Comparison of ENCODE assay signal across 12 mouse cellular contexts in the genomic region with DNA sequence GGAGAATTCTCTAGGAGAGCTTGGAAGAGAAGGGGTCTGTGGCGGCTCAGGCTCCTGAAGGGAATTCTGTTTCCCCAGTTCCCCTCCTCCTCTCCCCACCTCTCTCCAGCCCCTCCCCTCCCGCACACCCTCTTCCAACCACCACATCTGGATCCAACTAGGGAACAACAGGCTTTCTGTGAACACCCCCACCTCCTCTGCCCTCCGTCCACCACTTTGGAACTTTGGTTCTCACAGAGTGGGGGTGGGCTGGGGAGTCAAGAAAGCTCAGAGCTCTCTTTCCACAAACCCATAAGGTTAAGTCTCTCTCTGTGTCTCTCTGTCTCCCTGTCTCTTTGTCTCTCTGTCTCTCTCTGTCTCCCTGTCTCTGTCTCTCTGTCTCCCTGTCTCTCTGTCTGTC. TPM values are rescaled to one million over a fixed set of nuclear protein-coding genes. Genes with fewer than 3 reads are reported as not detected.
DNase-seq lines count a peak whose midpoint lies in the region; ATAC-seq and TF ChIP-seq lines count a peak whose summit lies in the region.
"Had no signal": no experiment of that assay in that cellular context is flagged by ENCODE, and none has a peak within 500 bp of the region (broad histone marks: within the 10 kb centered on the region; RNA-seq: fewer than 3 reads in every experiment).

No protein-coding gene starts in this region.

- no peak overlapping the region for H3K9ac ChIP-seq in forebrain, embryonic 11.5 days (ENCODE audit: low read length)
- no peak overlapping the region for H3K9ac ChIP-seq in forebrain, embryonic 16.5 days (replicated peaks; ENCODE audit: low read depth, low read length)
- no peak overlapping the region for H3K9ac ChIP-seq in kidney, postnatal 0 days (ENCODE audit: low read depth, low read length)
- no peak overlapping the region for H3K9ac ChIP-seq in heart, postnatal 0 days (replicated peaks; ENCODE audit: low read depth, low read length)

- no peak for TF ChIP-seq CTCF in kidney, postnatal 0 days (IDR thresholded peaks at IDR 0.05; ENCODE audit: low read depth)
- TF ChIP-seq CTCF in heart, postnatal 0 days (IDR thresholded peaks at IDR 0.05; ENCODE audit: low read depth) = no peak
- TF ChIP-seq CTCF in olfactory bulb, adult 2 months (IDR thresholded peaks at IDR 0.05; ENCODE audit: insufficient read depth, low read depth, low read length) = no peak

- no peak overlapping the region for H3K4me2 ChIP-seq in forebrain, embryonic 11.5 days (ENCODE audit: low read depth, low read length, severe bottlenecking)
- no peak overlapping the region for H3K4me2 ChIP-seq in forebrain, embryonic 16.5 days (ENCODE audit: low read length)
- no peak overlapping the region for H3K4me2 ChIP-seq in kidney, postnatal 0 days (ENCODE audit: low read length)
- H3K4me2 ChIP-seq in heart, postnatal 0 days (ENCODE audit: low read depth, low read length) = no peak overlapping the region

- no peak for TF ChIP-seq POLR2A in olfactory bulb, adult 2 months (IDR thresholded peaks at IDR 0.05; ENCODE audit: insufficient read depth, low read depth, low read length)

- WGBS in forebrain, embryonic 11.5 days = 49% methylated on average over 3 of the region's 3 CpGs
- 45% methylated on average over 3 of the region's 3 CpGs for WGBS in forebrain, embryonic 16.5 days
- 49% methylated on average over 3 of the region's 3 CpGs for WGBS in kidney, postnatal 0 days
- 70% methylated on average over 3 of the region's 3 CpGs for WGBS in heart, postnatal 0 days
- 81% methylated on average over 3 of the region's 3 CpGs for WGBS in olfactory bulb, adult 2 months

- ATAC-seq in forebrain, embryonic 11.5 days (replicated peaks; ENCODE audit: low FRiP score) = no peak
- ATAC-seq in forebrain, embryonic 16.5 days = no peak
- ATAC-seq in kidney, postnatal 0 days (replicated peaks; ENCODE audit: low FRiP score, low read depth) = no peak
- 0 out of 2 replicates have a peak, but pooled peaks have one; percentile 39 for ATAC-seq in heart, postnatal 0 days (ENCODE audit: insufficient read depth, low read depth)
- ATAC-seq in CD4-positive, CD25-positive, alpha-beta regulatory T cell, adult 4 months = no peak

- H3K4me1 ChIP-seq in forebrain, embryonic 11.5 days (replicated peaks; ENCODE audit: control insufficient read depth, insufficient read depth, low read length) = no peaks in the 10 kb centered on the region; the same call in 1 of the 2 replicates
- no peaks in the 10 kb centered on the region for H3K4me1 ChIP-seq in forebrain, embryonic 16.5 days (replicated peaks; ENCODE audit: control insufficient read depth, insufficient read depth, low read length)
- no peaks in the 10 kb centered on the region; the same call in 1 of the 2 replicates for H3K4me1 ChIP-seq in kidney, postnatal 0 days (replicated peaks; ENCODE audit: insufficient read depth, low read length)
- no peaks in the 10 kb centered on the region for H3K4me1 ChIP-seq in heart, postnatal 0 days (ENCODE audit: control insufficient read depth, insufficient read depth)
- H3K4me1 ChIP-seq in olfactory bulb, adult 2 months (ENCODE audit: control insufficient read depth, insufficient read depth, low read length) = peaks cover 5% of the 10 kb centered on the region; the same call in 1 of the 2 replicates

- H3K27ac ChIP-seq in forebrain, embryonic 11.5 days (ENCODE audit: low read depth, low read length) = no peak overlapping the region
- no peak overlapping the region for H3K27ac ChIP-seq in forebrain, embryonic 16.5 days (ENCODE audit: low read length)
- H3K27ac ChIP-seq in kidney, postnatal 0 days = peak overlapping the region; percentile 75
- 0 out of 2 replicates have a peak overlapping the region, but pooled peaks have one; percentile 30 for H3K27ac ChIP-seq in heart, postnatal 0 days (ENCODE audit: low read depth)
- H3K27ac ChIP-seq in olfactory bulb, adult 2 months (ENCODE audit: insufficient read depth, low read depth, low read length) = 0 out of 2 replicates have a peak overlapping the region, but pooled peaks have one; percentile 15

- H3K27me3 ChIP-seq in forebrain, embryonic 11.5 days (ENCODE audit: control insufficient read depth, insufficient read depth, low read length) = no peaks in the 10 kb centered on the region
- no peaks in the 10 kb centered on the region for H3K27me3 ChIP-seq in forebrain, embryonic 16.5 days (replicated peaks; ENCODE audit: control insufficient read depth, insufficient read depth, low read length)
- H3K27me3 ChIP-seq in kidney, postnatal 0 days (ENCODE audit: insufficient read depth, low read length) = no peaks in the 10 kb centered on the region
- no peaks in the 10 kb centered on the region for H3K27me3 ChIP-seq in heart, postnatal 0 days (ENCODE audit: control insufficient read depth, insufficient read depth, low read length)

- H3K9me3 ChIP-seq in forebrain, embryonic 11.5 days (ENCODE audit: control insufficient read depth, low read length) = no peaks in the 10 kb centered on the region
- H3K9me3 ChIP-seq in forebrain, embryonic 16.5 days (ENCODE audit: control insufficient read depth, low read length) = no peaks in the 10 kb centered on the region
- no peaks in the 10 kb centered on the region for H3K9me3 ChIP-seq in kidney, postnatal 0 days (replicated peaks; ENCODE audit: low read length)
- no peaks in the 10 kb centered on the region for H3K9me3 ChIP-seq in heart, postnatal 0 days (replicated peaks; ENCODE audit: control insufficient read depth, low read length)

- no peaks in the 10 kb centered on the region for H3K36me3 ChIP-seq in forebrain, embryonic 11.5 days (ENCODE audit: control insufficient read depth, insufficient read depth, low read length)
- H3K36me3 ChIP-seq in forebrain, embryonic 16.5 days (ENCODE audit: control insufficient read depth, insufficient read depth) = no peaks in the 10 kb centered on the region
- H3K36me3 ChIP-seq in kidney, postnatal 0 days (ENCODE audit: insufficient read depth, low read length) = no peaks in the 10 kb centered on the region
- no peaks in the 10 kb centered on the region for H3K36me3 ChIP-seq in heart, postnatal 0 days (replicated peaks; ENCODE audit: control insufficient read depth, insufficient read depth, low read length)

- peak; percentile 66 for DNase-seq in forebrain, embryonic 11.5 days (ENCODE audit: low spot score)
- peak; percentile 50 for DNase-seq in kidney, postnatal 0 days (ENCODE audit: low spot score)
- DNase-seq in kidney, postnatal 25 days = no peak
- no peak for DNase-seq in heart, postnatal 0 days (ENCODE audit: low spot score)
- no peak for DNase-seq in urinary bladder, postnatal 36 days (ENCODE audit: low spot score in 2 of 2)

- TF ChIP-seq EP300 in heart, postnatal 0 days (IDR thresholded peaks at IDR 0.05; ENCODE audit: low read depth) = no peak

- H3K4me3 ChIP-seq in forebrain, embryonic 11.5 days (ENCODE audit: low read depth, low read length) = no peak overlapping the region
- no peak overlapping the region for H3K4me3 ChIP-seq in forebrain, embryonic 16.5 days (replicated peaks; ENCODE audit: low read length)
- no peak overlapping the region for H3K4me3 ChIP-seq in kidney, postnatal 0 days (replicated peaks; ENCODE audit: low read depth, low read length)
- H3K4me3 ChIP-seq in heart, postnatal 0 days (ENCODE audit: low read depth, low read length) = no peak overlapping the region
- no peak overlapping the region for H3K4me3 ChIP-seq in olfactory bulb, adult 2 months (ENCODE audit: insufficient read depth, low read depth, low read length)
- H3K4me3 ChIP-seq: erythroblast, embryonic 14.5 days had no signal

RNA-seq across cellular contexts. Expression of a gene that starts 13.1 kb away (rescaled TPM):
- 38.9 and 46.7 TPM in 2 replicates for polyA plus RNA-seq in forebrain, embryonic 11.5 days (2014; fragmentation: Nextera tagmentation; extraction: Ambion mirVana)
- 5.7 and 10.5 TPM in 2 replicates for polyA plus RNA-seq in forebrain, embryonic 16.5 days (2015; fragmentation: Nextera tagmentation; extraction: Ambion mirVana)
- polyA plus RNA-seq in kidney, postnatal 0 days (2015; fragmentation: Nextera tagmentation; extraction: Ambion mirVana) = 57.2 and 62.9 TPM in 2 replicates
- 15.6 and 26.6 TPM in 2 replicates for total RNA-seq in heart, postnatal 0 days (2014; rRNA removed; ENCODE audit: low replicate concordance)
- 20.7 and 22.4 TPM in 2 replicates for polyA plus RNA-seq in heart, postnatal 0 days (2015; fragmentation: Nextera tagmentation; extraction: Ambion mirVana)
- polyA plus RNA-seq in olfactory bulb, adult 2 months (2012; ENCODE audit: insufficient read depth, insufficient read length, low replicate concordance, missing spikeins) = not detected in 2 replicates
- under 1 TPM in 1 of 2 experiments, not detected in 1; 0.12 TPM for polyA plus RNA-seq in CD4-positive, CD25-positive, alpha-beta regulatory T cell, adult 4 months (2017; shearing (Covaris generic))

RNA-seq across cellular contexts. Expression of a gene that starts 42.6 kb away (rescaled TPM):
- not detected in 2 replicates for polyA plus RNA-seq in forebrain, embryonic 11.5 days (2014; fragmentation: Nextera tagmentation; extraction: Ambion mirVana)
- polyA plus RNA-seq in forebrain, embryonic 16.5 days (2015; fragmentation: Nextera tagmentation; extraction: Ambion mirVana) = not detected in 2 replicates
- 0.41 and 0.47 TPM in 2 replicates for polyA plus RNA-seq in kidney, postnatal 0 days (2015; fragmentation: Nextera tagmentation; extraction: Ambion mirVana)
- total RNA-seq in heart, postnatal 0 days (2014; rRNA removed; ENCODE audit: low replicate concordance) = not detected in 2 replicates
- 0.08 and 0.10 TPM in 2 replicates for polyA plus RNA-seq in heart, postnatal 0 days (2015; fragmentation: Nextera tagmentation; extraction: Ambion mirVana)
- polyA plus RNA-seq in olfactory bulb, adult 2 months (2012; ENCODE audit: insufficient read depth, insufficient read length, low replicate concordance, missing spikeins) = not detected in 2 replicates
- not detected for polyA plus RNA-seq in CD4-positive, CD25-positive, alpha-beta regulatory T cell, adult 4 months (2017; shearing (Covaris generic))
- total RNA-seq: liver, adult 2 months; monocyte, adult 5-6 weeks had no signal
- polyA plus RNA-seq: erythroblast, embryonic 14.5 days; liver, adult 2 months; spleen, adult 2 months had no signal

RNA-seq across cellular contexts. Expression of a gene that starts 57.9 kb away (rescaled TPM):
- 1.3 and 1.6 TPM in 2 replicates for polyA plus RNA-seq in forebrain, embryonic 11.5 days (2014; fragmentation: Nextera tagmentation; extraction: Ambion mirVana)
- polyA plus RNA-seq in forebrain, embryonic 16.5 days (2015; fragmentation: Nextera tagmentation; extraction: Ambion mirVana) = 0.17 TPM in 1 of 2 replicates, not detected in the other
- 2.5 and 2.6 TPM in 2 replicates for polyA plus RNA-seq in kidney, postnatal 0 days (2015; fragmentation: Nextera tagmentation; extraction: Ambion mirVana)
- total RNA-seq in heart, postnatal 0 days (2014; rRNA removed; ENCODE audit: low replicate concordance) = 1.3 and 4.2 TPM in 2 replicates
- polyA plus RNA-seq in heart, postnatal 0 days (2015; fragmentation: Nextera tagmentation; extraction: Ambion mirVana) = 0.08 and 0.14 TPM in 2 replicates
- not detected in 2 replicates for polyA plus RNA-seq in olfactory bulb, adult 2 months (2012; ENCODE audit: insufficient read depth, insufficient read length, low replicate concordance, missing spikeins)
- polyA plus RNA-seq in CD4-positive, CD25-positive, alpha-beta regulatory T cell, adult 4 months (2017; shearing (Covaris generic)) = not detected
- total RNA-seq: liver, adult 2 months; monocyte, adult 5-6 weeks had no signal
- polyA plus RNA-seq: erythroblast, embryonic 14.5 days; liver, adult 2 months had no signal

Comparison
In these comparisons a context has a peak if more than half of its experiments do, and no peak if none do; other contexts are left out.
1. DNase-seq: peak in forebrain, embryonic 11.5 days (single experiment) and kidney, postnatal 0 days (single experiment); none in kidney, postnatal 25 days (0 of 2), heart, postnatal 0 days (single experiment) and urinary bladder, postnatal 36 days (0 of 2).
2. H3K27ac ChIP-seq: peak in kidney, postnatal 0 days (single experiment), heart, postnatal 0 days (single experiment) and olfactory bulb, adult 2 months (single experiment); none in forebrain, embryonic 11.5 days (single experiment) and forebrain, embryonic 16.5 days (single experiment).